Mouse (Mus musculus): Measurements from ENCODE around the gene Clasrp.

The Clasrp gene

GRCm38 (mm10) chr7:19603849-19604605, at the start of gene Clasrp:
Gene Clasrp (minus strand): TSS chr7:19604486.
- in situ Hi-C loops (cut with MboI; ENCODE audit: unreplicated experiment in 2 of 2), result no loop called here

GRCm38 (mm10) chr7:19652614-19653013, 48.3 kb upstream of the Clasrp start:
- in situ Hi-C loops (cut with MboI; ENCODE audit: unreplicated experiment in 2 of 2), result no loop called here

GRCm38 (mm10) chr7:19651063-19651786, 46.9 kb upstream of the Clasrp start:
- in situ Hi-C loops (cut with MboI; ENCODE audit: unreplicated experiment in 2 of 2), result no loop called here

- in situ Hi-C loops (cut with MboI; ENCODE audit: unreplicated experiment in 2 of 2), result no loop called here
These were observed 36.9 kb upstream of the Clasrp start for GRCm38 (mm10) chr7:19641223-19641622.

GRCm38 (mm10) chr7:19635074-19635827, 31.0 kb upstream of the Clasrp start:
- in situ Hi-C loops (cut with MboI; ENCODE audit: unreplicated experiment in 2 of 2), result no loop called here

- in situ Hi-C loops (cut with MboI; ENCODE audit: unreplicated experiment in 2 of 2), result no loop called here
These were observed 30.3 kb upstream of the Clasrp start for GRCm38 (mm10) chr7:19634591-19634990.

- in situ Hi-C loops (cut with MboI; ENCODE audit: unreplicated experiment in 2 of 2), result no loop called here
These were observed 29.6 kb upstream of the Clasrp start for GRCm38 (mm10) chr7:19633855-19634254.

- in situ Hi-C loops (cut with MboI; ENCODE audit: unreplicated experiment in 2 of 2), result no loop called here
These were observed 28.9 kb upstream of the Clasrp start for GRCm38 (mm10) chr7:19633197-19633596.

- in situ Hi-C loops (cut with MboI; ENCODE audit: unreplicated experiment in 2 of 2), result no loop called here
These were observed 28.4 kb upstream of the Clasrp start for GRCm38 (mm10) chr7:19632720-19633119.

GRCm38 (mm10) chr7:19632275-19632674, 28.0 kb upstream of the Clasrp start:
- in situ Hi-C loops (cut with MboI; ENCODE audit: unreplicated experiment in 2 of 2), result no loop called here

- in situ Hi-C loops (cut with MboI; ENCODE audit: unreplicated experiment in 2 of 2), result no loop called here
These were observed 25.1 kb upstream of the Clasrp start, which contains the start of gene Relb for GRCm38 (mm10) chr7:19629361-19629734. Gene Relb (minus strand): TSS chr7:19629438.

GRCm38 (mm10) chr7:19628536-19629360, 24.5 kb upstream of the Clasrp start:
- in situ Hi-C loops (cut with MboI; ENCODE audit: unreplicated experiment in 2 of 2), result no loop called here

- in situ Hi-C loops (cut with MboI; ENCODE audit: unreplicated experiment in 2 of 2), result no loop called here
These were observed 23.9 kb upstream of the Clasrp start for GRCm38 (mm10) chr7:19628192-19628535.

GRCm38 (mm10) chr7:19627721-19628120, 23.4 kb upstream of the Clasrp start:
- in situ Hi-C loops (cut with MboI; ENCODE audit: unreplicated experiment in 2 of 2), result no loop called here

- in situ Hi-C loops (cut with MboI; ENCODE audit: unreplicated experiment in 2 of 2), result no loop called here
These were observed 19.1 kb upstream of the Clasrp start for GRCm38 (mm10) chr7:19623433-19623832.

GRCm38 (mm10) chr7:19622241-19622640, 18.0 kb upstream of the Clasrp start:
- in situ Hi-C loops (cut with MboI; ENCODE audit: unreplicated experiment in 2 of 2), result no loop called here

- in situ Hi-C loops (cut with MboI; ENCODE audit: unreplicated experiment in 2 of 2), result no loop called here
These were observed 16.5 kb upstream of the Clasrp start for GRCm38 (mm10) chr7:19620811-19621210.

- in situ Hi-C loops (cut with MboI; ENCODE audit: unreplicated experiment in 2 of 2), result loop anchor here in 1 of 2 experiments (10.0 kb wide), 1 partner anchor 114 kb away; the partner anchor contains the start of genes Bloc1s3 and Trappc6a
These were observed 14.9 kb upstream of the Clasrp start for GRCm38 (mm10) chr7:19619004-19619801.

GRCm38 (mm10) chr7:19615036-19615577, 10.8 kb upstream of the Clasrp start:
- in situ Hi-C loops (cut with MboI; ENCODE audit: unreplicated experiment in 2 of 2), result loop anchor here in 1 of 2 experiments (10.0 kb wide), 1 partner anchor 110 kb away; the partner anchor contains the start of genes Bloc1s3 and Trappc6a
